Mouse (Mus musculus): ENCODE data around the gene Hk1. TPM values are rescaled to one million over a fixed set of nuclear protein-coding genes. Genes with fewer than 3 reads are reported as not detected.
A peak's percentile ranks its signal among the peaks of the same experiment; 100 is the strongest.

Gene Hk1
- polyA plus RNA-seq, 1 experiment = 65.7 TPM

DNA sequence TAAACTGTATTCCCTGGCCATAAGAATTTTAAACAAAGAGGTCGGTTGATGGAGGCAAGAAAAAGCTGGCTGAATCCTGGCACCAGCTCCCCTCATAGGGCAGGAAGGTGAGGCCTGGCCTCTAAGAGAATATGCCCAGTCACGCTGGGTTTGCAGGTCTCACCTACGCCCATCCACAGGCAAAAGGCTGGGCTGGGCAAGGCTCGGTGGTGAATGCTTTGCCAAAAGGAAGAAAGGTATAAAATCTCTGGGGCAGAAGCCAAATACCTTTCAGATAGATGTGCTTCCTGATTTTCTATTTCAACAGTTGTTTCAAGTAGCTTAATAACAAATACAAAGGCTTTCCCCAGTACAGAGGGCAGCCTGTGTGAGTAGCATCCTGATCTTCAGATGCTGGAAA, 100.0 kb downstream of the Hk1 start:
- Histone ChIP-seq H3K27me3 (ENCODE audit: control insufficient read depth, insufficient read depth, insufficient read length) (no peaks in the 10 kb centered on the region), H3K4me3 (ENCODE audit: insufficient read depth, poor library complexity, severe bottlenecking) (no peak overlapping the region), H3K79me3 (ENCODE audit: low read depth) (no peaks in the 10 kb centered on the region), H3K79me2 (ENCODE audit: control insufficient read depth, insufficient read depth) (no peaks in the 10 kb centered on the region), H3K36me3 (ENCODE audit: control insufficient read depth, insufficient read depth) (peaks cover 58% of the 10 kb centered on the region), H3ac (ENCODE audit: control insufficient read depth, insufficient read length, low read depth) (no peak overlapping the region)
- TF ChIP-seq USF1 (IDR thresholded peaks at IDR 0.05; ENCODE audit: low read depth) = no peak
- TF ChIP-seq MYOD1 (IDR thresholded peaks at IDR 0.05; ENCODE audit: control insufficient read depth, insufficient read length, low read depth) = no peak
- TF ChIP-seq CEBPB (IDR thresholded peaks at IDR 0.05; ENCODE audit: low read depth) = no peak
- TF ChIP-seq MAX (IDR thresholded peaks at IDR 0.05) = no peak
- TF ChIP-seq FOSL1 (IDR thresholded peaks at IDR 0.05; ENCODE audit: insufficient read depth, low read length, poor library complexity, severe bottlenecking) = no peak
- no peak for TF ChIP-seq CTCF (IDR thresholded peaks at IDR 0.05; ENCODE audit: control insufficient read depth, insufficient read depth, insufficient read length)

DNA sequence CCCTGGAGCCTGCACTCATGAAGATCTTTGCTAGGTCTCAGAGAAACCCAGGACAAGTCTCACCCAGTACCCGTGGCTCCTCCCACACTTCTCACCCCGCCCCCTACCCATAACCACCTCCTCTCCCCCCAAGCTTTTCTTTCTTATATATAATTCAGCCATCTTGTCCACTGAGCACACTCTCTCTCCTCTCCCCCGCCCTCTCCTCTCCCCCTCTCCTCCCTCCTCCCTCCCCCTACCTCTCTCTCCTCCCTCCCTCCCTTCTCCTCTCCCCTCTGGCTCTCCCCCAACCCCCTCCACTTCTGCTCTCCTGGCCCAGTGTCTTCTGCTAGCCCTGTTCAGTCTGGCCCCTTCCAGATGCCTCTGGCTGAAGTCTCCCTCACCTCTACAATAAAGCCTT, 100.6 kb downstream of the Hk1 start:
- Histone ChIP-seq H3K36me3 (ENCODE audit: control insufficient read depth, insufficient read depth) (peaks cover 59% of the 10 kb centered on the region), H3ac (ENCODE audit: control insufficient read depth, insufficient read length, low read depth) (no peak overlapping the region), H3K79me3 (ENCODE audit: low read depth) (no peaks in the 10 kb centered on the region), H3K79me2 (ENCODE audit: control insufficient read depth, insufficient read depth) (no peaks in the 10 kb centered on the region), H3K27me3 (ENCODE audit: control insufficient read depth, insufficient read depth, insufficient read length) (no peaks in the 10 kb centered on the region), H3K4me3 (ENCODE audit: insufficient read depth, poor library complexity, severe bottlenecking) (no peak overlapping the region)
- TF ChIP-seq MAX (IDR thresholded peaks at IDR 0.05) = no peak
- TF ChIP-seq USF1 (IDR thresholded peaks at IDR 0.05; ENCODE audit: low read depth) = no peak
- no peak for TF ChIP-seq CTCF (IDR thresholded peaks at IDR 0.05; ENCODE audit: control insufficient read depth, insufficient read depth, insufficient read length)
- TF ChIP-seq CEBPB (IDR thresholded peaks at IDR 0.05; ENCODE audit: low read depth) = no peak

DNA sequence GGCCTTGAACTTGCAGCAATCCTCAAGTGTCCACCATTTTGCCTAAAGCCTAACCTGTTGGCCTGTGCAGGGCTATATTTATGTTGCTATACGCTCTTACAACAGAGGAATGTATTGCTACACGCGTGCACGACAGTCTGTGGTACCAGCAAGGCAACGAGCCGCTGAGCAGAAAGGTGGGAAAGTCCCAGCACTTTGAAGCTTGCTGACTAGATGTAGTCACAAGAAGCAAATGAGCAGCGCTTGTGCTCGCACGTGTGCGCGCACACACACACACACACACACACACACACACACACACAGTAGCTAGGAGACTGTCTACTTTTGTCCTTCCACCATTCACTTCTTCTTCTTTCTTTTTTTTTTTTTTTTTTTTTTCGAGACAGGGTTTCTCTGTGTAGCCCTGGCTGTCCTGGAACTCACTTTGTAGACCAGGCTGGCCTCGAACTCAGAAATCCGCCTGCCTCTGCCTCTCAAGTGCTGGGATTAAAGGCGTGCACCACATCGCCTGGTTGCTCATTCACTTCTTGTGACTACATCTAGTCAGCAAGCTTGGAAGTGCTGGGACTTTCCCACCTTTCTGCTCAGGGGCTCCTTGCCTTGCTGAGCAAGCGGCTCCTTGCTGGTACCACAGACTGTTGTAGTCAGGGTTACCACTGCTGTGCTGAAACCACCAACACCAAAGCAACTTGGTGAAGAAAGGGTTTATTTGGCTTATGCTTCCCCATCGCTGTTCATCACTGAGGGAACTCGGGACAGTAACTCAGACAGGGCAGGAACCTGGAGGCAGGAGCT, 102.0 kb downstream of the Hk1 start:
- H3K4me3 ChIP-seq (ENCODE audit: insufficient read depth, poor library complexity, severe bottlenecking) = no peak overlapping the region
- TF ChIP-seq MYOG (IDR thresholded peaks at IDR 0.05; ENCODE audit: control insufficient read depth, extremely low read depth, insufficient read length) (no peak), CTCF (IDR thresholded peaks at IDR 0.05; ENCODE audit: control insufficient read depth, insufficient read depth, insufficient read length) (no peak), FOSL1 (IDR thresholded peaks at IDR 0.05; ENCODE audit: insufficient read depth, low read length, poor library complexity, severe bottlenecking) (no peak), CEBPB (IDR thresholded peaks at IDR 0.05; ENCODE audit: low read depth) (no peak), MYOD1 (IDR thresholded peaks at IDR 0.05; ENCODE audit: control insufficient read depth, insufficient read length, low read depth) (no peak), MAX (IDR thresholded peaks at IDR 0.05) (no peak), USF1 (IDR thresholded peaks at IDR 0.05; ENCODE audit: low read depth) (no peak)
- no peak overlapping the region for H3ac ChIP-seq (ENCODE audit: control insufficient read depth, insufficient read length, low read depth)
- no peaks in the 10 kb centered on the region for H3K27me3 ChIP-seq (ENCODE audit: control insufficient read depth, insufficient read depth, insufficient read length)
- no peaks in the 10 kb centered on the region for H3K79me3 ChIP-seq (ENCODE audit: low read depth)
- no peaks in the 10 kb centered on the region for H3K79me2 ChIP-seq (ENCODE audit: control insufficient read depth, insufficient read depth)
- H3K36me3 ChIP-seq (ENCODE audit: control insufficient read depth, insufficient read depth) = peaks cover 61% of the 10 kb centered on the region

DNA sequence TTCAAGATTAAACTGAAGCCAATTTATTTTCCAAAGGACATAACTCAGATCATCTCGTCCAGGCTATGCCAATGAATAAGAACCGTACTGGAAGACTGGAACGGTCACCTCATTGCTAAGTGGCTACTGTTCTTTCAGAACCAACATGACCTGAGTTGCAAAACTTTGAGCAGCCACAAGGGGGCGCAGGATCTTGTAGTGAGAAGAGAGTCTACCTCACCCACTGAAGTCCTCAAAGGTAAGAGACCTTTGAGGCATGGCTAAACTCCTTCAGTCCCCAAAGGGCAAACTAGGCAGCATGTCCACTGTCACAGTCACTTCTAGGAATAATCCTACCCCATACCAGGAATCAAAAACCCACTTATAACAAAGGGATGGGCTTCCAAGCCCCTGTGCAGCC, 104.5 kb downstream of the Hk1 start:
- peak; percentile 33 for TF ChIP-seq CTCF (IDR thresholded peaks at IDR 0.05; ENCODE audit: control insufficient read depth, insufficient read depth, insufficient read length)
- no peak for TF ChIP-seq MAX (IDR thresholded peaks at IDR 0.05)
- TF ChIP-seq FOSL1 (IDR thresholded peaks at IDR 0.05; ENCODE audit: insufficient read depth, low read length, poor library complexity, severe bottlenecking) = no peak
- TF ChIP-seq CEBPB (IDR thresholded peaks at IDR 0.05; ENCODE audit: low read depth) = no peak
- no peak for TF ChIP-seq MYOD1 (IDR thresholded peaks at IDR 0.05; ENCODE audit: control insufficient read depth, insufficient read length, low read depth)
- no peak for TF ChIP-seq USF1 (IDR thresholded peaks at IDR 0.05; ENCODE audit: low read depth)
- no peak for TF ChIP-seq MYOG (IDR thresholded peaks at IDR 0.05; ENCODE audit: control insufficient read depth, extremely low read depth, insufficient read length)
- H3K4me3 ChIP-seq (ENCODE audit: insufficient read depth, poor library complexity, severe bottlenecking) = no peak overlapping the region
- H3K79me2 ChIP-seq (ENCODE audit: control insufficient read depth, insufficient read depth) = no peaks in the 10 kb centered on the region
- H3K27me3 ChIP-seq (ENCODE audit: control insufficient read depth, insufficient read depth, insufficient read length) = no peaks in the 10 kb centered on the region
- no peaks in the 10 kb centered on the region for H3K79me3 ChIP-seq (ENCODE audit: low read depth)
- H3ac ChIP-seq (ENCODE audit: control insufficient read depth, insufficient read length, low read depth) = no peak overlapping the region
- peaks cover 51% of the 10 kb centered on the region for H3K36me3 ChIP-seq (ENCODE audit: control insufficient read depth, insufficient read depth)

DNA sequence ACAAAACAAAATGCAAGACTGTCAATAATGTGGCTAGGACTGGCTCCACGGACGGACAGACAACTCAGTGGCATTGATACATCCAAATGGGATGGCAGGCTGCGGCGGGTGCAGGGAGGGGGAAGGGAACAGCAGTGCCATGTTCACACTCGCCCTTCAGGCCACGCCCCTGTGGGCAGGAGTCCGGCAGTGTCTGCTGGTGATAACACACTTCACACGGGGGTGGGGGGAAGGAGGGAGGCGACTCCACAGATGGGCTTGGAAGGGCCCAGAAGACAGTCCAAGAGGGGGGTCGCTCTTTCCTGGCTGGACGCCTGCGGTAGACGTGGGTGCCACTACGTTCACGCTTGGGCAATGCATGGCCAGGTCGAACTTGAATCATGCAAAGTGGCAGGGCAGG, 110.4 kb downstream of the Hk1 start:
- peaks cover 29% of the 10 kb centered on the region for H3K36me3 ChIP-seq (ENCODE audit: control insufficient read depth, insufficient read depth)
- H3K4me3 ChIP-seq (ENCODE audit: insufficient read depth, poor library complexity, severe bottlenecking) = no peak overlapping the region
- TF ChIP-seq CTCF (IDR thresholded peaks at IDR 0.05; ENCODE audit: control insufficient read depth, insufficient read depth, insufficient read length) (no peak), CEBPB (IDR thresholded peaks at IDR 0.05; ENCODE audit: low read depth) (no peak), MYOD1 (IDR thresholded peaks at IDR 0.05; ENCODE audit: control insufficient read depth, insufficient read length, low read depth) (no peak), MYOG (IDR thresholded peaks at IDR 0.05; ENCODE audit: control insufficient read depth, extremely low read depth, insufficient read length) (no peak), USF1 (IDR thresholded peaks at IDR 0.05; ENCODE audit: low read depth) (no peak), FOSL1 (IDR thresholded peaks at IDR 0.05; ENCODE audit: insufficient read depth, low read length, poor library complexity, severe bottlenecking) (no peak), MAX (IDR thresholded peaks at IDR 0.05) (no peak)
- no peaks in the 10 kb centered on the region for H3K27me3 ChIP-seq (ENCODE audit: control insufficient read depth, insufficient read depth, insufficient read length)
- no peaks in the 10 kb centered on the region for H3K79me3 ChIP-seq (ENCODE audit: low read depth)
- H3K79me2 ChIP-seq (ENCODE audit: control insufficient read depth, insufficient read depth) = no peaks in the 10 kb centered on the region
- no peak overlapping the region for H3ac ChIP-seq (ENCODE audit: control insufficient read depth, insufficient read length, low read depth)

DNA sequence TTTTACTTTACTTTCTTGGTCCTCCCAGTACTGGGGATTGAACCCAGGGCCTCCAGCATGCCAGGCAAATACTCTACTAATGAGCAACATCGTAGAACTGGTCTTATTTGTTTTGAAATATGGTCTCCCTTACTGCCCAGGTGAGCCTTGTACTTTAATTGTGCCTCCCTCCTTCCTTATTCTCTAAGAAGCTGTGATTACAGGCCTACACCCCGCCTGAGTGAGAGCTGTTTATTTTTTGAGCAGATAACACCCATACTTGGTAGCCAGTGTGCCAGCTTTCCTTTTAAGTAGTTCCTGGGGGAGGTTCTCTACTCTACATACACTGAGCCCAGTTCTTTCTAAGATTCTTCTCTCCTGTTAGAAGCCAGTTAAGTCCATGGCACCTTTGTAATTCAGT, 115.4 kb downstream of the Hk1 start:
- Histone ChIP-seq H3ac (ENCODE audit: control insufficient read depth, insufficient read length, low read depth) (no peak overlapping the region), H3K79me2 (ENCODE audit: control insufficient read depth, insufficient read depth) (no peaks in the 10 kb centered on the region), H3K36me3 (ENCODE audit: control insufficient read depth, insufficient read depth) (no peaks in the 10 kb centered on the region), H3K27me3 (ENCODE audit: control insufficient read depth, insufficient read depth, insufficient read length) (no peaks in the 10 kb centered on the region), H3K4me3 (ENCODE audit: insufficient read depth, poor library complexity, severe bottlenecking) (no peak overlapping the region), H3K79me3 (ENCODE audit: low read depth) (no peaks in the 10 kb centered on the region)
- TF ChIP-seq CTCF (IDR thresholded peaks at IDR 0.05; ENCODE audit: control insufficient read depth, insufficient read depth, insufficient read length) (no peak), USF1 (IDR thresholded peaks at IDR 0.05; ENCODE audit: low read depth) (no peak), MYOD1 (IDR thresholded peaks at IDR 0.05; ENCODE audit: control insufficient read depth, insufficient read length, low read depth) (no peak), CEBPB (IDR thresholded peaks at IDR 0.05; ENCODE audit: low read depth) (no peak), MAX (IDR thresholded peaks at IDR 0.05) (no peak), MYOG (IDR thresholded peaks at IDR 0.05; ENCODE audit: control insufficient read depth, extremely low read depth, insufficient read length) (no peak), FOSL1 (IDR thresholded peaks at IDR 0.05; ENCODE audit: insufficient read depth, low read length, poor library complexity, severe bottlenecking) (no peak)

All from C2C12 (cell line).